Comparison of ENCODE assay signal across 7 mouse cellular contexts in the genomic region with DNA sequence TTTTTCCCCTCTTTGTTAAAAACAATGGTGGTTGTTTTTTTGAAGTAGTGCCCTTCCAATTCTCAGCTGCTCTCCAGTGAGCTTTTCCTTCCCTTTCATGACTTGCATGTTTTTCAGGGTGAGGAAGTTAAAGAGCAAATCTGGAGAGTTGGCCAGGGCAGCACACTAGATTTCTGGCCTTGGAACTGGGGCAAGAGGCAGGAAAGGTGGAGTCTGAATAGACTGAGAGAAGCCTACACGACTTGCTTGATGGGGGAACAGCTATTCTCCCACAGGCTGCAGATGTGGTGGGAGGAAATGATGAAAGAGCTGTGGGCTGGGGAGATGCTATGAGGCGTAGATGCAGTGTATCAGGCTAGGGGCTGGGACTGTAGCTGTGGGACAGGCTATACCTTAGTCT. TPM values are rescaled to one million over a fixed set of nuclear protein-coding genes. Genes with fewer than 3 reads are reported as not detected.
DNase-seq lines count a peak whose midpoint lies in the region; ATAC-seq and TF ChIP-seq lines count a peak whose summit lies in the region.

No protein-coding gene starts in this region.

- DNase-seq in 416B (ENCODE audit: low read depth), result peak; percentile 89
- peak; percentile 14 for DNase-seq in NIH3T3 (ENCODE audit: low read depth)
- peak; percentile 65 for DNase-seq in heart, postnatal 0 days (ENCODE audit: low spot score)
- no peak for DNase-seq in right cerebral cortex, adult 18-20 months
- DNase-seq in left cerebral cortex, adult 18-20 months (ENCODE audit: low spot score in 2 of 2), result no peak
- DNase-seq in forebrain, embryonic 11.5 days (ENCODE audit: low spot score), result no peak

- TF ChIP-seq EP300 in heart, postnatal 0 days (IDR thresholded peaks at IDR 0.05; ENCODE audit: low read depth), result peak; percentile 67; the same call in 1 of the 2 replicates

- peak overlapping the region; percentile 90 for H3K27ac ChIP-seq in heart, postnatal 0 days (ENCODE audit: low read depth)
- H3K27ac ChIP-seq in lung, embryonic 16.5 days (ENCODE audit: low read length), result peak overlapping the region; percentile 92
- no peak overlapping the region for H3K27ac ChIP-seq in forebrain, embryonic 11.5 days (ENCODE audit: low read depth, low read length)

- peaks cover 31% of the 10 kb centered on the region for H3K4me1 ChIP-seq in heart, postnatal 0 days (ENCODE audit: control insufficient read depth, insufficient read depth)
- H3K4me1 ChIP-seq in lung, embryonic 16.5 days (replicated peaks; ENCODE audit: control insufficient read depth, insufficient read depth, low read length), result peaks cover 26% of the 10 kb centered on the region
- no peaks in the 10 kb centered on the region for H3K4me1 ChIP-seq in forebrain, embryonic 11.5 days (replicated peaks; ENCODE audit: control insufficient read depth, insufficient read depth, low read length)

- peak; percentile 54 for ATAC-seq in heart, postnatal 0 days (ENCODE audit: insufficient read depth, low read depth)
- ATAC-seq in lung, embryonic 16.5 days (ENCODE audit: low read depth), result peak; percentile 43
- ATAC-seq in forebrain, embryonic 11.5 days (replicated peaks; ENCODE audit: low FRiP score), result no peak

- no peak overlapping the region for H3K4me3 ChIP-seq in heart, postnatal 0 days (ENCODE audit: low read depth, low read length)
- H3K4me3 ChIP-seq in lung, embryonic 16.5 days (ENCODE audit: low read length), result no peak overlapping the region
- H3K4me3 ChIP-seq in forebrain, embryonic 11.5 days (ENCODE audit: low read depth, low read length), result no peak overlapping the region

- H3K9me3 ChIP-seq in heart, postnatal 0 days (replicated peaks; ENCODE audit: control insufficient read depth, low read length), result no peaks in the 10 kb centered on the region
- no peaks in the 10 kb centered on the region for H3K9me3 ChIP-seq in lung, embryonic 16.5 days (ENCODE audit: control insufficient read depth, low read length)
- H3K9me3 ChIP-seq in forebrain, embryonic 11.5 days (ENCODE audit: control insufficient read depth, low read length), result no peaks in the 10 kb centered on the region

- H3K36me3 ChIP-seq in heart, postnatal 0 days (replicated peaks; ENCODE audit: control insufficient read depth, insufficient read depth, low read length), result no peaks in the 10 kb centered on the region
- H3K36me3 ChIP-seq in lung, embryonic 16.5 days (ENCODE audit: control insufficient read depth, insufficient read depth, low read length), result no peaks in the 10 kb centered on the region
- H3K36me3 ChIP-seq in forebrain, embryonic 11.5 days (ENCODE audit: control insufficient read depth, insufficient read depth, low read length), result no peaks in the 10 kb centered on the region

- H3K27me3 ChIP-seq in heart, postnatal 0 days (ENCODE audit: control insufficient read depth, insufficient read depth, low read length), result no peaks in the 10 kb centered on the region
- H3K27me3 ChIP-seq in lung, embryonic 16.5 days (ENCODE audit: control insufficient read depth, insufficient read depth, low read depth, low read length), result no peaks in the 10 kb centered on the region
- no peaks in the 10 kb centered on the region for H3K27me3 ChIP-seq in forebrain, embryonic 11.5 days (ENCODE audit: control insufficient read depth, insufficient read depth, low read length)

- no peak for TF ChIP-seq CTCF in heart, postnatal 0 days (IDR thresholded peaks at IDR 0.05; ENCODE audit: low read depth)

- no peak overlapping the region for H3K4me2 ChIP-seq in heart, postnatal 0 days (ENCODE audit: low read depth, low read length)
- no peak overlapping the region for H3K4me2 ChIP-seq in lung, embryonic 16.5 days (ENCODE audit: low read depth, low read length)
- H3K4me2 ChIP-seq in forebrain, embryonic 11.5 days (ENCODE audit: low read depth, low read length, severe bottlenecking), result no peak overlapping the region

- H3K9ac ChIP-seq in heart, postnatal 0 days (replicated peaks; ENCODE audit: low read depth, low read length), result no peak overlapping the region
- no peak overlapping the region for H3K9ac ChIP-seq in lung, embryonic 16.5 days (ENCODE audit: low read length)
- no peak overlapping the region for H3K9ac ChIP-seq in forebrain, embryonic 11.5 days (ENCODE audit: low read length)

- WGBS in heart, postnatal 0 days, result 45% methylated on average over 2 of the region's 2 CpGs
- WGBS in lung, embryonic 16.5 days, result 38% methylated on average over 2 of the region's 2 CpGs
- 62% methylated on average over 2 of the region's 2 CpGs for WGBS in forebrain, embryonic 11.5 days

RNA-seq across cellular contexts. Expression of a gene that starts 57.1 kb away (rescaled TPM):
- total RNA-seq in heart, postnatal 0 days (2014; rRNA removed; ENCODE audit: low replicate concordance), result 12.8 and 14.6 TPM in 2 replicates
- 2.6 and 2.9 TPM in 2 replicates for polyA plus RNA-seq in heart, postnatal 0 days (2015; fragmentation: Nextera tagmentation; extraction: Ambion mirVana)
- polyA plus RNA-seq in lung, embryonic 16.5 days (2015; fragmentation: Nextera tagmentation; extraction: Ambion mirVana), result 3.5 and 4.9 TPM in 2 replicates
- 10 to 100 TPM; 12.8 to 14.1 TPM for total RNA-seq in left cerebral cortex, adult 18-20 months (2021)
- 2.6 and 2.8 TPM in 2 replicates for polyA plus RNA-seq in forebrain, embryonic 11.5 days (2014; fragmentation: Nextera tagmentation; extraction: Ambion mirVana)

Comparison
In these comparisons a context has a peak if more than half of its experiments do, and no peak if none do; other contexts are left out.
1. DNase-seq: peak in 416B (single experiment), NIH3T3 (single experiment) and heart, postnatal 0 days (single experiment); none in right cerebral cortex, adult 18-20 months (single experiment), left cerebral cortex, adult 18-20 months (0 of 2) and forebrain, embryonic 11.5 days (single experiment).